Mouse (Mus musculus) Muller cell, postnatal 12 days (primary cell): ENCODE results near the gene Cnpy2.
A peak's percentile ranks its signal among the peaks of the same experiment; 100 is the strongest.
"Not testable (repeated sequence)": the region's sequence is repeated elsewhere in the genome, so short reads cannot be mapped to it uniquely, and the experiment has no call there.

Source experiments
- DNase-seq: peaks from one replicate; pipeline ENCODE4 v3.0.0-alpha.2; 2015; ENCODE audit errors: inconsistent ontology term

Cnpy2 gene

DNA sequence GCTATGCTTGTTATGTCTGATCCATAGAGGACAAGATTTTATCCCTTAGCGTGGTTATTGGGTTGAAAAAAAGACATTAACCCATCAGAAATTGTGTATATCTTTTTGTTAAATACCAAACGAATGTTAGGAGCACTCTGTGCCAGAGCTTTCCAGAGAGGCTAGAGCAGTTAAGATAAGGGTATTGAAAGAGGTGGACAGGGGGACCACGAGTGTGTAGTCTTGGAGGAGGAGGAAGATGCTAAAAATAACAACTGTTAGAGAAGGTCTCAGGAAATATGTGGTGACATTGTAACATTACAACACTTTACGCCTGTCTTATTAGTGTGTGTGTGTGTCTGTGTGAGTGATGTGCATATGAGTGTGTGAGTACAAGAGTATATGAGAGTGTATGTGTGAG lies 11.4 kb upstream of the Cnpy2 start:
- DNase-seq: no peak

DNA sequence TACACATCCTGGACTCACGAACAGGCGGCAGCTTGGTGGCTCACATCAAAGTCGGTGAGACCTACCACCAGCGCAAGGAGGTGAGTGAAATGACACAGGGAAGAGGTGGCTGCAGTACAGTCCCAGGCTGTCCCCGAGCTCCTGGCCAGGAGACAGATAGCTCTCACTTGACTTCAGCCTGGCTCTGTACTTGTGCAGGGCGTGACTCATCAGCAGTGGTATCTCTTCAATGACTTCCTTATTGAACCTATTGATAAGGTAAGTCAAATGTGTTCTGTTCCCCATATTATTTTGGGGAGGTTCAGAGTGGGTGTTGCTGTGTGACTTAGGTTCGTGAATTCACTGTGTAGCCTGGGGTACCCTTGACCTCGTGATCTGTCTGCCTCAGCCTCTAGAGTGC lies 6.7 kb upstream of the Cnpy2 start:
- no peak for DNase-seq

DNA sequence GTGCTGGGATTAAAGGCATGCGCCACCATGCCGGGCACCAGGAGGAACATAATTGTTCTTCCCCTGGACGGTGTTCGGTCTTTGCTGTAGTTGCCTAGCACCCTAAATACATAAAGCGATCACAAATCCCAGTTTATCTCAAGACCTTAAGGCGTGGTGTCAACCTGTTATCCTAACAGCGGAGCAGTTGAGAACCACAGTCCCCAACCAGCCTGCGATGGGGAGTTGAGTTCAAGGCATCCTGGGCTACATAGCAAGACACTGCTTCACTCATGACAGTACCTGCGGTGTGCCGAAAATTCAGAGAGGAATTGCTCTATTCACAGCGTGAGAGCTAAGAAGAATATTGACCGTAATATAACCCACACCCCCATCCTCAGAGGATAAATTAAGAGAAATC lies 618 bp upstream of the Cnpy2 start:
- DNase-seq: no peak

DNA sequence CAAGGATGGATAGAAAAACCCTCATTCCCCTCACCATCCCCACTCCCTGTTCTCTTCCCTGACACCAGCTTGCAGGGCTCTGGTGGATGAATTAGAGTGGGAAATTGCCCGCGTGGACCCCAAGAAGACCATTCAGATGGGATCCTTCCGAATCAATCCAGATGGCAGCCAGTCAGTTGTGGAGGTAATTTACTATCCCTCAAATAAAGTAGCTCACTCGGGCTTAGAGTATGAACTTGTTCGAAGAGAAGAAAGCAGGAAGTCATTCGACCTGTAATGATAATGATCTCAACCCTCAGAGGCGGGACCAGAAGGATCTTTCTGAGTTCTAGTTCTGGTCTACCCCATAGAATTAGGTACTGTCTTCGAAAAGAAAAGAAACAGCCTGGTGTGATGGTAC lies 1.3 kb downstream of the Cnpy2 start:
- DNase-seq: no peak

DNA sequence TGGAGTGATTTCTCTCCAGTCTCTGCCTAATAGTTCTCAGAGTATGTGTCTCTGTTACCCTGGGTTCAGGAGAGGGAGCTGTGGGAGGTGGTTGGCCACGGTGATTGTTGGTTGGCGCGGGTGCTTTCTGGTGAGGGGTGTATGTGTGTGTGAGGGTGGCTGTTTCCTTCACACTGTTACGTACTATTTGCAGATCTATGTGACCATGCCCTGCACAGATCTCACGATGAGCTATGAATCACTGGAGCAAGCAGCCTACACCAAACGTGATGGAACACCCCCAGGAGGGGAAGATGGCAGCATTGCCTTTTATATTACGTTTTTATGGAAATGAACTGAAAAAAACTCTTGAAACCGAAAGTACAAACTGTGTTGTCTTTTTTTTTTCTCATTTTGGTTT lies 4.6 kb downstream of the Cnpy2 start:
- no peak for DNase-seq

DNA sequence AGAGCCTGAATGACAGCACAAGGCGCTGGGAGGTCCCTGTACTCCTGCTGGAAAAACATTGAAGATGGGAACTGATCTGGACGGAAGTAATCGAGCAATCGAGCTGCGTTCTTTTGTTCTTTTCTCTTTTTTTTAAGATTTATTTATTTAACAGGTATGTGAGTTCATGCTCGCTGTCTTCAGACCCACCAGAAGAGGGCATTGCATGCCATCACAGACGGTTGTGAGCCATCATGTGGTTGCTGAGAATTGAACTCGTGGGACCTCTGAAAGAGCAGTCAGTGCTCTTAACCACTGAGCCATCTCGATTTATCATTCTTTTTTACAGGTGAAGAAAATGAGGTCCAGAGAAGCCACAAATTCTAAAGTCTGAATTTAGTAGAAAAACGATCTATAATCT lies 5.4 kb downstream of the Cnpy2 start:
- no peak for DNase-seq

DNA sequence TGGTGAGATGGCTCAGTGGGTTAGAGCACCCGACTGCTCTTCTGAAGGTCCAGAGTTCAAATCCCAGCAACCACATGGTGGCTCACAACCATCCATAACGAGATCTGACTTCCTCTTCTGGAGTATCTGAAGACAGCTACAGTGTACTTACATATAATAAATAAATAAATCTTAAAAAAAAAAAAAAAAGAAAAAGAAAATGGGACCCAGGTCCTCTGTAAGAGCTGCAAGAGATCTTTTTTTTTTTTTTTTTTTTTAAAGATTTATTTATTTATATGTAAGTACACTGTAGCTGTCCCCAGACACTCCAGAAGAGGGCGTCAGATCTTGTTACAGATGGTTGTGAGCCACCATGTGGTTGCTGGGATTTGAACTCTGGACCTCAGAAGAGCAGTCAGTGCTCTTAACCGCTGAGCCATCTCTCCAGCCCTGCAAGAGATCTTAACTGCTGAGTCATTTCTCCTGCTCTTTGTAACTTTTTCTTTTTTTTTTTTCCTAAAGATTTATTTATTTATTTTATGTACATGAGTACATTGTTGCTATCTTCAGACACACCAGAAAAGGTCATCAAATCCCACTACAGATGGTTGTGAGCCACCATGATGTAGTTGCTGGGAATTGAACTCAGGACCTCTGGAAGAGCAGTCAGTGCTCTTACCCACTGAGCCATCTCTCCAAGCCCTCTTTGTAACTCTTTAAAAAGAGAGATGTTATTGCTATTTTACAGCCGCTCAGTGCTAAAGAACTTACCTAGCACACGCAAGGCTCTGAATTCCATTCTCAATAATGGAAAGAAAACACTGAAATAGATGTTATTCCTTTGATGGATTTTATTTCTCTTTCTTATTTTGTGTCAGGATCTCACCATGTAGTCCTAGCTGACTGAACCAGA lies 10.3 kb downstream of the Cnpy2 start:
- DNase-seq: not testable (repeated sequence)

DNA sequence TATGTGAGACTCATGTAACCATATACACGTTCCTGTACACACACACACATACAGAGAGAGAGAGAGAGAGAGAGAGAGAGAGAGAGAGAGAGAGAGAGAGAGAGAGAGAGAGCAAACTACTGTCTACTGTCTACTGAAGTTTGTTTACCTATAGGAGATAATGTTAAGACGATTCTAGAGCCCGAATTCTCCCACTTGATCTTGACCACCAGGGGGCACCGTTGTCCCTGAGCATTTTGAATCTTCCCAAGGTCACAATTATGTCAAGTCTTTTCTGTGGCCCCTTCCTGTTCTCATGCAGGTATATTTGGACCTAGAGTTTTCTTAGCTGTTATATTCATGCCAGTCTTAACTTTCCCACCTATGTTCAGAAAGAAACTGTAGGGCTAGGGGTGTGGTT lies 13.3 kb downstream of the Cnpy2 start:
- peak; percentile 68 for DNase-seq

DNA sequence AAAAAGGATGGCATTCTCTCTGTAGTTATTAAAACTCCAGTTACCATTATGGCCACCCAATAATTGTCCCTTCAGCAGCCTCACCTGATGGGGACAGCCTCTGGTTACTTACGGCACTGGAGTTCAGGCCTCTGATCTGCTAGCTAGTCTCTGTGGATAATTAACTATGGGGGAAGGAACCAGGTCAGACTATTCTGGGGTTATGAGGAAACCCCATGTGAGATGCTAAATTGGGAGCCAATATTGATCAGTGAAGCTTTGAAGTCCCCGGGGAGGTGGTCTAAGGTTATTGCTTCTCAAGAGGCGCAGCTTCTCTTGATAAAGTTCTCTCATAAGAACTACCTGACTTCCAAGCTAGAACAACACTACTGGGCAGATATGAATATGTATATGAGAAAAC lies 13.9 kb downstream of the Cnpy2 start:
- DNase-seq: no peak

DNA sequence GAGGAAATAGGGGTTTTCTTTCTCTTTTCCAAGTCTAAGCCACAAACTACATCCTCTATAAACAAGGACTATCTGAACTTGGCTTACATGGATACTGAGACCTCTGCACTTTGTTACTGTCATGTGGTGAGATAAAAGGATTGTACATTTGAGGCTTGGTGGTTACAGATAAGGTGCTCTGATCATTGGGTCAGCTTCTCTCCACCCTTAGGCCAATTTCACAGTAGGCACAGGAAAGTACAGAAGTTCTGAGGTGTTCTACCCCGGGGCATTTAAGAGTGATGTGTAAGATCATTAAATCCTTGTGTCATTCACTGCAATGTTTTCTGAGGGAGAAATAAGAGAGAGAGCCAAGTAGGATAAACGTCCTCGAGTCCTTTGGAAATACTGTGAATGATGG lies 14.3 kb downstream of the Cnpy2 start:
- no peak for DNase-seq

DNA sequence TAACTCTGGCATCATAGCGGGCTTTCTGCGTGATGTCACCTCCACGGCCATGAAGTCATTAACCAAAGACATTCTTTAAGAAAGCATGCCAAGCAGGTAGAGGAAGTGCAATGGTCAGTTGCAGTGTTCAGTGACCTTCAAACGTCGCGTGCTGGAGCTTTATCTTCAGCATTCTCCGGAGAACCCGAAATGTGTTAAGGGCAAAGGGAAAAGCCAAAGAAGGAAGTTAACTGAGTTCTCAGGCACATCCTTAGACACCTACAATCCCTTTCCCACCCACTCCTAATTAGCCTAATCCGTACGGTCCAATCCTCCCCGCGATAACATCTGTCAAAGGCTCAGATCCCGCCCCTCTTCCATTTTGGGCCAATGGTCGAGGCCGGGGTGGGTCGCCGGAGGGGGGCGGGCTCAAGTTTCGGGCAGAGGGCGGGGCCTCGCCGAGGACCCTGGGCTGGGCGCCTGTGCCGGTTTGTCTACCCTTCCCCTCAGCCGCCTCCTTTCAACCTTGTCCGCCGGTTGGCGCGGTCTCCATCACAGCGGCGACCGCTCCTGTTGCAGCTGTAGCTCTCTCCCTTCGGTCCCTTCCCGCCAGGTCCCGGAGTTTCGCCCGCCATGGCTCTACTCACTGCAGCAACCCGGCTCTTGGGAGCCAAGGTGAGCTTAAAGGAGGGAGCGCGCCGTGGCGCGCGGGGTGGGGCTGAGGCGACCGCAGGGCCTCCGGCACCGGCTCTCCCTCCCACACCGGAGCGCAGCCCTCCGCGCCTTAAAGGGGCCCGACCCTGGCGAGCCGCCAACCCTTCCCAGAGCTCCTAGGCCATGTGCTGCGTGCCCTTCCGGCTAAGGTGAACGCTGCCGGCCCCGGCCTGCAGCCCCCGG lies 15.3 kb downstream of the Cnpy2 start, which contains the start of gene Cs:
Gene Cs (plus strand): TSS at position 429 of the 876 bp plus-strand sequence.
- peak; percentile 97 for DNase-seq

DNA sequence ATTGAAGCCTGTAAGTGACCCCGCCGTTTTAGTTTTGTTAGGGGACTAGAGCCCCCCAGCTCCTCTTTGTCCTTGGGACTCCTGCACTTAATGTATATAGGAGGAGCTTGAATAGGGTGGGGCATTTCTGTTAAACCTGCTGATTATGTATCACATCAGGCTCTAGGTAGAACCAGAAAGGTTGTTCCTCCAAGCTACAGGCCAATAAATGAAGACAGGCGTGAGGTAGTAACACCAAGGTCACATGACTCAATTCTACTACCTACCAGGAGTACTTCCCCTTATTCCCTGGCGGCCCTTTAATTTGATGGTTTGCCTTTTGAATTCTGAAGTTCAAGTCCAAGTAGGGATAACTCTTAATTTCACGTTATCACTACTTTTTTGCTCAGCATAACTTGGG lies 16.2 kb downstream of the Cnpy2 start:
- no peak for DNase-seq

DNA sequence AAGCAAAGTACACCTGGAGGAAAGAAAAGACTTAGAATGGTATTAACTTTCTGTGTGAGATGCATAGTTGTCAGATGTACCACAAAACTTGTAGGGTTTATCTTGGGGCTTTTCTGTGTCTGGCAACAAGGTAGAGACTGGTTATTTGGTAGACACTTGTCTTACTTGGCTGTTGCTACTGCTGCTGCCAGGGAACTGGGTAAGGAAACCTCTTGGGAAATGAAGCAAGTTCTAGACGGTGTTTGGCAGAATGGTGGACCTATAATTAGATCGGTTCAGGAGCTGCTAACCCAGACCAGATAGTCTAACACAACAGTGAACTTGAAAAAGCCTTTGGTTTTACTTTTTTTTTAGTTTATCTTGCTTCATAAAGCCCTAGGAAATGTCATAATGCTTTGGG lies 16.7 kb downstream of the Cnpy2 start:
- no peak for DNase-seq

DNA sequence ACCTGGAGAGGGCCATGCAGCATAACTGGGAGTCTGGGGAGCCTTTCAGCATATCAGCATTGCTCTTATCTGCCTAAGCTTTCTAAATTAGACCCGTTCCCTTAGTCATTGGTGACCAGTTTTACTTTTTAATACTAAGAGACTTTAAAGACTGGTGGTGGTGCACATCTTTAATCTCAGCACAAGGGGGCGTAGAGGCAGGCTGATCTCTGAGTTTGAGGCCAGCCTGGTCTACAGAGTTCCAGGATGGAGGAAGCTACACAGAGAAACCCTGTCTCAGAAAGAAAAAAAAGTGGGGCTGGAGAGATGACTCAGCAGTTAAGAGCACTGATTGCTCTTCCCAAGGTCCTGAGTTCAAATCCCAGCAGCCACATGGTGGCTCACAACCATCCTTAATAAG lies 18.0 kb downstream of the Cnpy2 start:
- no peak for DNase-seq

DNA sequence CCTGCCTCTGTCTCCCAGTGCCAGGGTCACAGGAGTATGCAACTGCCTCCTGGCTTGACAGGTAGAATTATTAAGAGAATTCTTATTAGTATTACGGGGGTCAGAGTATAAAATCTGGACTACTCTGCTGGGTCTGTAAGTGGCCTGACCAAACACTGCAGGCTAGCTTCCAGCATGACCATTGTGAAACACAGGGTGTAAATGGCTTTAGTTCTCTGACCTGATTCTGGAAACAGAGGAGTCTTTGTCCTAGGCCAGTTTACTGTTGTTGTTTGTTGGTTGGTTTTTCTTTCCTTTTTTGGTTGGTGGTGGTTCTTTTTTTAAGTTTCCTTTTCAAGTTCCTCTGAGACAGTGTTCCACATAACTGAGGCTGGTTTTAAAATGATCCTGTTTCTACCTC lies 21.2 kb downstream of the Cnpy2 start:
- DNase-seq: peak; percentile 80

DNA sequence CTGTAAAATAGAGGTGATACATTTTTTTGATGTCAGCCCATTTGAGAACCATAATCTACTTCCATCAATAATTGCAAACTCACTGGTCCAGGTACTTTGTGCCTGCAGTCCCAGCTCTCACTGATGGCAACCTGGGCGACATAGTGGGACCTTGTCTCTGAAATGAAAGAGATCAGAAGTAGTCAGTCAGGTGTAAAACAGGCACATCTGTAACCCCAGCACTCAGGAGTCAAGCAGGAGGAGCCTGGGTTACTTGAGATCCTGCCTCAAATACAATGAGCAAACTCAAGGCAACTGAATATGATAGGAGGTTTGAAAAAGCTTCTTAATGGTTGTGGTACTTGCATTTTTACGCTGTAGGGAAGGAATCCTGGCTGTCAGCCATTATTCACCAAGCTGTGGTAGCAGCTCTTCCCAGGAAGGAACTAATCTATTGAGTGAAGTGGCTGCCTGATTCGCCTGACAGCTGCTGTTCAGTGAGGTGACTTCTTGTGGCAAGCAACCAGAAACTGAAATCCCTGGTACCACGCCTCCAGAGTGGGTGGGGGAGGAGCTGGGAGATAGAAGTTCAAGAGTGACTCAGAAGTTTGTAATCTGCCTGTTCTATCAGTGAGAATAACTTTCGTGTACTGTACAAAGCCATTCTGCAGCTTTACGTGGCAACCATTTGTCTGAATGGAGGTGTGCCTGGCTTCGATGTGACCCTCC lies 22.5 kb downstream of the Cnpy2 start:
- peak; percentile 100 for DNase-seq

DNA sequence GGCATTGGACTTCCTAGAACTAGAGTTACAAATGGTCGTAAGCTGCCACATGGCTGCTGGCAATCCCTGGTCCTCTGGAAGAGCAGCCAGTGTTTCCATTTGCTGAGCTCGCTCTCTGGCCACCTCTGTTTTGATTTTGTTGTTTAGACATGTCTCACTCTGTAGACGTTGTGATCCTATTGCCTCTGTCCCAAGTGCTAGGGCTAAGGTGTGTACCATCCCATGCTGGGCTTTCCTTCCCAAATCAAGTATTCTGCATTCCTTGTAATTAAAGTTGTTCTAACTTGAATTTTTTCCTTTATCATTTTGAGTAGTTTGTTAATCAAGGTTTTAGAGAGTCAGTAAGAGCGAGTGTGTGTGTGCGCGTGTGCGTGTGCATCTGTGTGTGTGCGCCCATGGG lies 25.3 kb downstream of the Cnpy2 start:
- DNase-seq: no peak

DNA sequence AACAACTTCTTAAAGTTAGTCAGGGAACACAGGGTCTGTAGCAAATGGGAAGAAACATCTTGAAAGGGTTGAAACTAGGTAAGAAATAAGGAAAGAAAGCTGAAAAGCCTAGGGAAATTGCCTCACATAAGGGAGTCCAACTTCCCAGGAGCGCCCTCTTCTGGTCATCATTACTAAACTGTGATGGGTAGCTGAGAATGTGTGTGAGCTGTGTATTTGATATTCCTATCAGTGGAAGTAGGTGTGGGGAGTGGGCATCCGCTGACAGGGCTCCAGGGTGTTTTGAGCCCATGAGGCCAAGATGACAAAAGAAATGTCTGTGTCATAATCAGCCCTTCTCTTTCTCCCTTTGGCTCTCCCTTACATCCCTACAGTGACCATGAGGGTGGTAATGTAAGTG lies 36.5 kb downstream of the Cnpy2 start:
- no peak for DNase-seq

DNA sequence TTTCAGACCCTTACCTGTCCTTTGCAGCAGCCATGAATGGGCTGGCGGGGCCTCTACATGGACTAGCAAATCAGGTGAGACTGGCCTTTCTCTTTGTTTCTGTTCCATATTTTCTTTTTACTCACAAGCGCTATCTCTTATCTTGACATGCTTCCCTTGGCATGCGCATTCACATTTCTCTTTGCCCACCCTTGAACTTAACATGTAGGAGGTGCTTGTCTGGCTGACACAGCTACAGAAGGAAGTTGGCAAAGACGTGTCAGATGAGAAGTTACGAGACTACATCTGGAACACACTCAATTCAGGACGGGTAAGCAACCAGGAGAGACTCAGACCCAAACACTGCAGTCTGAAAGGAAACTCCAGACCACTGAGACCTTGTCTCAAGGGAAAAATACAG lies 37.0 kb downstream of the Cnpy2 start:
- DNase-seq: no peak

DNA sequence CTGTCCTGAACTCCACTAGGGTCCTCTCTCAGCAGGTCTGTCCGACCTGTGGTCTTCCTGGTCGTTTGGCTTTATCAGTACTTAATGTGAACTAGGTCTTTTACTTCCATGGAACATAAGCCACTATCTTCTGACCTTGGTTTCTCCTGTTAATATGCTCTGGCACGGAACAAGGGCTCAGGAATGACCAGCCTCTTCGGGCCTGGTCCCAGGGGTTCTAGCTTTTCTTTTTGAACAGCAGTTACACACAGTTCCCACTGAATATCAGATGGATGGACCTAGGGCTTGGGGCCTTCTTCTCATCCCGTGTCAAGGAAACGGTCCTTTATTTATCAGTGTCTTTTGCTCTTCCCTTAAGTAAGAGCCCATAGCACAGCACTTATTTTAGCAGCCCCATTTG lies 39.6 kb downstream of the Cnpy2 start:
- no peak for DNase-seq

DNA sequence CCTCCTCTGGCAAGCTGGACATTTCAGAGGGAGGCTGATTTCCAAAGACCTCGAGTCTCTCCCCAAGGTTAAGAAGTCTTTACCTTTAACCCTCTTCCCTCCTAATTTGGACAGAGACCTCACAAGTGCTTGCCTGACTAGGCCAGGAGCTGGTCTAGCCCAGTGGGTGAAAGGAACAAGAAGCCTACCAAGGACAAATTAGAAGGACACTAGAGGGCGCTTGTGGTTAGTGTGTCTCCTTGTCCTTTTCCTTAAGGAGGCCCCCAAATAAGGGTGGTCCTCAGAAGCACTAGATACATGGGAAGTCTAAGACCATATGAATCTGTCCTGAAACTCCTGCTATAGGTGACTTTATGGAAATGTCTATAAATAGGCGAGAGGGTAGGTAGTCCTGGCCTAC lies 40.3 kb downstream of the Cnpy2 start:
- DNase-seq: no peak

DNA sequence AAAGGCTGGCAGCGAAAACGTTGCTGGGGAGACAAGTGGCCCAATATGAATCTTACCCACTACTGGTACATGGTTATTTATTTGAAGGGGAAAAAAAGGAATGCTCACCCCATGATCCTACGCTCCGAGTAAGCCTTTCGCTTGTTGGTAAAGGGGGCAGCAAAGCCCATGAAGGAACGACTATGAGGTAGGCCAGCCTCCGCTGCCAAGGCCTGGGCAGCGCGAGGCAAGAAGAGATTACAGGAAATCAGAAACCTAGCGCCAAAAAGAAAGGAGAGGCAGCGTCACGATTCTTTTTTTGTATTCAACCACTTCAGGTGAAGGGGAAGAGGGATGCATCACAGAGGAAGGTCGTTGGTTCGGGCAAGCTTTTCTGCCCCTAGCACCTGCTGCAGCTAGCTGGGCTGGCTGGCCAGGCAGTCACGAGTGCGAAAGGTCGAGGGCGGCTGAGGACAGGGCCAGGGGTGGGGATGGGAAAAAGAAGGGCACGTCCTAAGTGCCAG lies 45.7 kb downstream of the Cnpy2 start:
- no peak for DNase-seq
